Mouse (Mus musculus) embryonic facial prominence, embryonic 14.5 days (tissue): ENCODE results near the gene Atat1. TPM values are rescaled to one million over a fixed set of nuclear protein-coding genes. Genes with fewer than 3 reads are reported as not detected.
A peak's percentile ranks its signal among the peaks of the same experiment; 100 is the strongest.

Experiments
- ATAC-seq: fragments of 200-750 bp; cut with Nextera tagmentation; 2 replicates; pipeline ENCODE4 v1.8.0; 2017; ENCODE audit warnings: low read depth, moderate number of reproducible peaks, moderate TSS enrichment
- DNase-seq: peaks from one replicate; pipeline ENCODE4 v3.0.0-alpha.2; 2015; ENCODE audit warnings: low spot score
- H3K27ac ChIP-seq: fragments of 300-500 bp; sonication (generic); replicated peaks from 2 replicates; pipeline ENCODE4 v1.5.1; 2014; ENCODE audit warnings: low read depth, mild to moderate bottlenecking, low read length, moderate library complexity
- H3K27me3 ChIP-seq: fragments of 300-500 bp; sonication (generic); replicated peaks from 2 replicates; pipeline ENCODE4 v1.6.1; 2014; ENCODE audit warnings: low read length; ENCODE audit not compliant: control insufficient read depth, insufficient read depth
- H3K36me3 ChIP-seq: fragments of 300-500 bp; sonication (generic); 2 replicates; pipeline ENCODE4 v1.6.1; 2014; ENCODE audit warnings: low read length, mixed read lengths; ENCODE audit not compliant: control insufficient read depth, insufficient read depth
- H3K4me1 ChIP-seq: fragments of 300-500 bp; sonication (generic); 2 replicates; pipeline ENCODE4 v1.6.1; 2014; ENCODE audit warnings: antibody characterized with exemption, low read length; ENCODE audit not compliant: control insufficient read depth, insufficient read depth
- H3K4me2 ChIP-seq: fragments of 300-500 bp; sonication (generic); 2 replicates; pipeline ENCODE4 v1.6.1; 2014; ENCODE audit warnings: low read depth, mild to moderate bottlenecking, low read length, moderate library complexity, mixed read lengths
- H3K4me3 ChIP-seq: fragments of 300-500 bp; sonication (generic); 2 replicates; pipeline ENCODE4 v1.5.1; 2014; ENCODE audit warnings: low read depth, mild to moderate bottlenecking, low read length
- H3K9ac ChIP-seq: fragments of 300-500 bp; sonication (generic); 2 replicates; pipeline ENCODE4 v1.6.1; 2014; ENCODE audit warnings: low read depth, mild to moderate bottlenecking, low read length, moderate library complexity, mixed read lengths
- H3K9me3 ChIP-seq: fragments of 300-500 bp; sonication (generic); 2 replicates; pipeline ENCODE4 v1.6.1; 2016; ENCODE audit warnings: low read length; ENCODE audit not compliant: control insufficient read depth
- WGBS: fragments of 180-500 bp; shearing (Covaris S2); extraction: QIAGEN DNeasy Blood & Tissue Kit; methylation state at CpG from one replicate; pipeline ENCODE4 v1.1.7; 2014; 5-methylcytosine and 5-hydroxymethylcytosine counted together
- polyA plus RNA-seq: library from polyadenylated mRNA; unstranded; fragments of >200 nt; fragmentation: Nextera tagmentation; extraction: Ambion mirVana; gene quantifications from 2 replicates; pipeline ENCODE4 v1.2.1, GENCODE M21; 2014

Atat1 gene
- polyA plus RNA-seq, 1 experiment from 2014 or later, result 48.1 TPM

DNA sequence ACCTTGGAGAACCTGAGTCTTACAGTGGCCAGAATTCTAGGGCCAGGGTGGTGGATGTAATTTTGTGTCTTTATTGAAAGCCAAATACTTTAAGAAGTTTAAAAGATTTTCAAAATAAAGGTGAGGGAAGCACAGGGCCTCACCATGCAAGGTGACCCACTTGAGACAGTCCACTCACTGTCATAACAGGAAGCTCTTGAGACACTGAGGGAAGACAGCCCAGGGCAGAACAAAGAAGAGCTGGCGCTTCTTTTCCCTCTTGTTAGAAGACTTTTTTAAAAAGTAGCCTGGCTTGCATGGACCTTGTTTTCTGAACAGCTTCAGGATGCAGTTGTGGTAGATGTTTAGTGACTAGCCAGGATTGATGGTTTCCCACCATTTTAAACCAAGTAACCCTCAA lies 10.5 kb upstream of the Atat1 start:
- ATAC-seq (no peak), DNase-seq (no peak)
- H3K27me3 ChIP-seq, result no peaks in the 10 kb centered on the region
- H3K9me3 ChIP-seq, result no peaks in the 10 kb centered on the region
- no peak overlapping the region for H3K4me3 ChIP-seq
- H3K9ac ChIP-seq, result 0 out of 2 replicates have a peak overlapping the region, but pooled peaks have one; percentile 92
- H3K27ac ChIP-seq, result peak overlapping the region; percentile 98; the same call in 1 of the 2 replicates
- 85% methylated on average over 1 of the region's 1 CpGs for WGBS
- peaks cover 10% of the 10 kb centered on the region for H3K4me1 ChIP-seq
- peak overlapping the region; percentile 94; the same call in 1 of the 2 replicates for H3K4me2 ChIP-seq
- H3K36me3 ChIP-seq, result peaks cover 35% of the 10 kb centered on the region

GRCm38 (mm10) chr17:35919864-35920301 lies 10.0 kb upstream of the Atat1 start:
- H3K9me3 ChIP-seq, result no peaks in the 10 kb centered on the region
- DNase-seq (no peak), ATAC-seq (no peak)
- no peaks in the 10 kb centered on the region for H3K27me3 ChIP-seq
- peaks cover 10% of the 10 kb centered on the region for H3K4me1 ChIP-seq
- H3K36me3 ChIP-seq, result peaks cover 30% of the 10 kb centered on the region
- peak overlapping the region; percentile 94 for H3K4me2 ChIP-seq
- peak overlapping the region; percentile 58 for H3K4me3 ChIP-seq
- WGBS, result 42% methylated on average over 6 of the region's 6 CpGs
- H3K9ac ChIP-seq, result peak overlapping the region; percentile 92
- peak overlapping the region; percentile 98 for H3K27ac ChIP-seq

DNA sequence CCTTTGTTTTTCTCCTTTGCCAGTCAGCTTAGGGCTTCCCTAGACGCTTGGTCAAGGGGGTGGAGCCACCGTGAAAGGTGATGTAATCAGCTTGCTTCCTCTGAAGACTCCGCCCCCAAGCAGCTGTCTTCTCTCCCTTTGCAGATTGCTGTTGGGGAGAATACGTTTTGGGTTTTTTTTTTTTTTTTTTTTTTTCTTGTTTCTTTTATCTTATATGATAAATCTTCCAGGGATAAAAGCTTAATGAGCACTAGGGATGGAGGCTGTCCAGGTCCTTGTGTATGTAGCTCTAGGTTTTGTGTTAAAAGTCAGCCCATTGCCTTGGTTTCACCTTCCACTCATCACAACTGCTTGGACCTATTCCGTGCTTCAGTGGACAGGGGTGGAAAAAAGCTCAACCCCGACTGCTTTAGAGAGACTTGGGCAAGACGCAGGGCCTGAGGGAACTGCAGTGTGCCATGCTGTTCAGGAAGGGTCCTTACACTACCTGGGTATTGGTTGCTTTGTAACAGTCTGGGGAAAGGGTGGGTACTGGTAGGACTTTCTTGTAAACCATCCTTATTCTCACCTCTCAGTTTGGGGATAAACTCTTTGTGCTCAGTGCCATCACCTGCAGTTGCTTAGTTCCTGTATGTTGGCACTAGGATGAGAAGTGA lies 9.3 kb upstream of the Atat1 start:
- peaks cover 10% of the 10 kb centered on the region for H3K4me1 ChIP-seq
- H3K4me3 ChIP-seq, result peak overlapping the region; percentile 58
- peak overlapping the region; percentile 94 for H3K4me2 ChIP-seq
- H3K9ac ChIP-seq, result peak overlapping the region; percentile 92
- H3K27ac ChIP-seq, result peak overlapping the region; percentile 98
- no peaks in the 10 kb centered on the region for H3K27me3 ChIP-seq
- 15% methylated on average over 7 of the region's 7 CpGs for whole genome bisulfite sequencing
- H3K36me3 ChIP-seq, result peaks cover 27% of the 10 kb centered on the region
- ATAC-seq (peak; percentile 23), DNase-seq (peak; percentile 99)
- H3K9me3 ChIP-seq, result no peaks in the 10 kb centered on the region

DNA sequence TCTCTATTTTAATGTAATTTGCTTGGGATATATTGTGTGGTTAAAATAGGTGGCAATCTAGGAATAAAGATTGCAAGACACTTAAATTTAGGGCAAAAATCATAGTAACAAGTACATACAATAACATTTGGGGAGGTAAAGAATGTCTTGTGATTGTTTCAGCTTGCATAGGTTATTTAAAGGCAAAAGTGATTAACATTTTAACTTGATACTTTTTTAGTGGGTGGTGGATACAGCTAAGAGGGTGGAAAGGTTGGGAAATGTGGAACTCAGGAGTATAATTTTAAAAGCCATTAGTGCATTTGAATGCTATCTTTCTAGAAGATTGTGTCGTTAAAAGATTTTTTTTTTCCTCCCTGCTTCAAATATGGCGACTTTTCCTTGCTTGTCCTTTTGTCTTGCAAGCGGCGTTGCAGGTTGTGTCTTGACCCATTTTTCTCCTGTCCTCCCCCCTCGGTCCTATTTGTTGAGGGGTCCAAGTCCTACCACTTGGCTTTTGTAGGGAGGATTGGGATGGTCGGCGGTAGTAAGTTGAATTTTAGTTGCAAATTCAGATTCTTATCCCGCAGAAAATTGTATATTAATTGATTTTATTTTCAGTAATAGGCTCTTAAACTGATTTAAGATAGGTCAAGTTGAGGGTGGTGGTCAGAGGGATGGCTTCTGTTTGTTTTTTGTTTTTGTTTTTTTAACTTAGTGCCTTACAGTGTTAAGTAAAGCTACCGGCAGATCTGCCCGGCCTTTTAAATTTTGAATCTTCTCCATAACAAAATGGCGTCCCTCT lies 8.6 kb upstream of the Atat1 start:
- Histone ChIP-seq H3K36me3 (peaks cover 27% of the 10 kb centered on the region), H3K27me3 (no peaks in the 10 kb centered on the region), H3K4me2 (peak overlapping the region; percentile 94), H3K27ac (peak overlapping the region; percentile 98), H3K9ac (peak overlapping the region; percentile 92), H3K9me3 (no peaks in the 10 kb centered on the region), H3K4me1 (peaks cover 10% of the 10 kb centered on the region), H3K4me3 (peak overlapping the region; percentile 58)
- peak; percentile 82 for DNase-seq
- under 1% methylated on average over 11 of the region's 11 CpGs for WGBS
- ATAC-seq, result no peak

DNA sequence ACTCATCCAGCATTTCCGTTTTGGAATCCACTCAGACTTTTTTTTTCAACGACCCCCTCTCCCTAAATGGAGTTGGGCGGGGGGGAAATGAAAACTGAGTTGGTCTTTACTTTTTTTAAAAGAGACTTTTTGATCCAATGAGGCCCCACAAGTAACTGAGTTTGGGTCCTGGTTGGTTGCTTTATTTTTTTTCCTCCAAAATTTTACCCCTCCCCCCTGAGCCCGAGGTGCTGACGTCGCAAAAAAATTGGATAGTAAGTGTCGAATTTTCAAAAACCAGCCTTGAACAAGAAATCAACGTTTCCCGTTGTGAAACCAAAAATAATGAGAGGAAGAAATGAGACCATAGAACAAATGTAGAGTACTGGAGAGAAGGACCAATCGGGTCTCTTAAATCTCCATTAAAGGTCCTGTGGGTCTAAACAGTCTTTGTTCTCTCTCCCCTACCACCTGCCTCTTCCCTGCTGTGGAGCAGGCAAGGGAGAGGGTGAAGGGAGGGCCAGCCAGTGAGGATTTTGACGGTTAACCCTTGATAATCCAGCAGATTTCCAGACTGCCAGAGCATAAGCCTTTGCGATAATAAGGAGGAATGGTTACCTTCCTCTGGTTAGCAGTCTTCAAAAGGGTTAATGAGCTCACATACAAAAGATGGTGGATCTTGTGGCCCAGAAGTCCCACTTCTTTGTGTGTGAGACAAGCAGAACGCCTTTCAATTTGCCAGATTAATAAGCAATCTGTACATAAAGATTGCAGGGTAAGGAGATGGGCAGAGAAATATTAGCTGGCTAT lies 7.8 kb upstream of the Atat1 start:
- Histone ChIP-seq H3K4me1 (peaks cover 10% of the 10 kb centered on the region), H3K36me3 (peaks cover 28% of the 10 kb centered on the region; the same call in 1 of the 2 replicates), H3K4me3 (peak overlapping the region; percentile 58), H3K27ac (peak overlapping the region; percentile 98), H3K9me3 (no peaks in the 10 kb centered on the region), H3K4me2 (peak overlapping the region; percentile 94), H3K27me3 (no peaks in the 10 kb centered on the region), H3K9ac (peak overlapping the region; percentile 92)
- under 1% methylated on average over 13 of the region's 13 CpGs for WGBS
- DNase-seq (peak; percentile 85), ATAC-seq (no peak)

DNA sequence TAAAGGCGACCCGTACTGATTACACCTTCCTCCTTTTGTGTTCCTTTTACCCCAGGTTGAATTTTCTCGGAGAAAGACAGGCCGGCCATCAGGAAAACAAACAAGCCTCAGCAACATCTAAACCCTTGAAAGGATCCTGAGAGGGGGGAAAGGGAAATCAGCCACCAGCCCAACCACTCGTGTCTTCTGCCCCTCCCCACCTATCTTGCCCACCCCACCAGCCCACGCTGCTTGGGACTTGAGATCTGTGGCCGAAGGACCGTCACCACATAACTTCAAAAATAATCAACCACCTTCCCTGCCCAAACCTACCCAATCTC lies 7.2 kb upstream of the Atat1 start:
- DNase-seq, result no peak
- Histone ChIP-seq H3K4me2 (peak overlapping the region; percentile 94), H3K27ac (peak overlapping the region; percentile 98), H3K36me3 (peaks cover 34% of the 10 kb centered on the region), H3K9me3 (no peaks in the 10 kb centered on the region), H3K27me3 (no peaks in the 10 kb centered on the region), H3K4me1 (peaks cover 10% of the 10 kb centered on the region), H3K4me3 (peak overlapping the region; percentile 58), H3K9ac (peak overlapping the region; percentile 92)
- ATAC-seq, result no peak
- WGBS, result 2% methylated on average over 8 of the region's 8 CpGs

DNA sequence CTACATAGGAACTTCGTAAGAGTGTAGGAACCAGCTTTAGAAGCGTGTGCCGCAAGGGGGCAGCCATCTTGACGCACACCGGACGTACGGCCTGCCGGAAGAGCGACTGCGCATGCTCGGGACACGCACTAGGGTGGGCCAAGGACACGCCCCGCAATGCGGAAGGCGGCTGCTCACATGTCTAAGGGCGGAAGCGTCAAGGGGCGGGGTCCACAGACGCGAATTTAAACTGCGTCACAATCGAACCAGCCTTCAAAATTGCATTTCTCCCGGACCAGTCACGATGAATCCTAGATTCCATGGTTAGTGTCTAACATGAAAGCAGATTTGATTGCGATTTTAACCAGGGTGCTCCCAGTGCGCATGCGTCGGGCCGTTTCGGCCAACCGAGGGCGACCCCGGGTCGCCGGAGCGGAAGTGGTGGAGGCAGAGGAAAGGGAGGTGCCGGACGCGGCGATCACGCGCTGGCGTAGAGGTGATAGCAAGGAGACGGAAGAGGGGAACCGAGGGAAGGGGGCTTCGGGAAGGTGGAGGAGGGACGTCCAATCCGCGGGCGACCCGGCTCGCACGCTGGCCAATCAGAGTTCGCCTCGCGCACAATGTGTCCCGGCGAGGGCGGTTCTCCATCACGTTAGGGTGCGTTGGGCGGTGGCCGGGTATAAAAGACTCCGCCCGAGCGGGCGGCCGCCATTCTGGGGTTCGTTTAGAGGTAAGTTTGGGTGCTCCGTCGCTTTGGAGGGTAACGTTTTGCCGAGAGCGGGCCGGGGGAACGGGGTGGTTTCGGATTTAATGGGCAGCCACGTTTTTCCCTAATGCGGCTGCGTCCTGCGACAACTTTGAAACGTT lies 6.6 kb upstream of the Atat1 start, which contains the start of the genes Mrps18b and Ppp1r10:
Gene Mrps18b, minus strand, starts transcription at position 93 of the 846 bp plus-strand sequence.
Gene Ppp1r10, plus strand, starts transcription at position 138 of the 846 bp plus-strand sequence.
- Histone ChIP-seq H3K9me3 (no peaks in the 10 kb centered on the region), H3K36me3 (peaks cover 36% of the 10 kb centered on the region), H3K4me2 (peak within 1 kb of the TSS; percentile 94), H3K4me1 (peaks cover 10% of the 10 kb centered on the region), H3K27ac (peak within 1 kb of the TSS; percentile 98), H3K4me3 (peak within 1 kb of the TSS; percentile 58), H3K27me3 (no peaks in the 10 kb centered on the region), H3K9ac (peak within 1 kb of the TSS; percentile 92)
- peak; percentile 100 for DNase-seq
- ATAC-seq, result peak; percentile 95
- under 1% methylated on average over 56 of the region's 83 CpGs for WGBS
